Mouse (Mus musculus): ENCODE measurements around the gene Thada.
"Not testable (repeated sequence)": the region's sequence is repeated elsewhere in the genome, so short reads cannot be mapped to it uniquely, and the experiment has no call there.

Gene Thada

GRCm38 (mm10) chr17:84224217-84224887 is 241.7 kb downstream of the Thada start:
- no peak for DNase-seq (ENCODE audit: low read depth, low spot score)

DNA sequence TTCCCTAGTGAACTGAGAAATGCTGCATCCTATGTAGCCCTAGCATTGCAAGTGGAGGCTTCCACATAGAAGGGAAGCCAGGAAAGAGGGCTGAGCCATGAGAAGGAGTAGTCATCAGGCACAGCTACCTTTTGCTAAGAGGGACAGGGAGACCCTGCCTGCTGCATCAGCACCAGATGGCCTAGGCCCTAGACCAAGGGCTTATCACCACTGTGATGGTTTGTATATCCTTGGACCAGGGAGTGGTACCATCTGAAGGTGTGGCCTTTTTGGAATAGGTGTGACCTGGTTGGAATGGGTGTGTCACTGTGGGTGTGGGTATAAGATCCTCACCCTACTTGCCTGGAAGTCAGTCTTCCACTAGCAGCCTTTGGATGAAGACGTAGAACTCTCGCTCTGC is 247.2 kb downstream of the Thada start:
- not testable (repeated sequence) for DNase-seq (ENCODE audit: low read depth, low spot score)

GRCm38 (mm10) chr17:84217696-84218095 is 248.3 kb downstream of the Thada start:
- no peak for DNase-seq (ENCODE audit: low read depth, low spot score)

- no peak for DNase-seq (ENCODE audit: low read depth, low spot score)
Measured at GRCm38 (mm10) chr17:84215264-84215960, 250.6 kb downstream of the Thada start.

DNA sequence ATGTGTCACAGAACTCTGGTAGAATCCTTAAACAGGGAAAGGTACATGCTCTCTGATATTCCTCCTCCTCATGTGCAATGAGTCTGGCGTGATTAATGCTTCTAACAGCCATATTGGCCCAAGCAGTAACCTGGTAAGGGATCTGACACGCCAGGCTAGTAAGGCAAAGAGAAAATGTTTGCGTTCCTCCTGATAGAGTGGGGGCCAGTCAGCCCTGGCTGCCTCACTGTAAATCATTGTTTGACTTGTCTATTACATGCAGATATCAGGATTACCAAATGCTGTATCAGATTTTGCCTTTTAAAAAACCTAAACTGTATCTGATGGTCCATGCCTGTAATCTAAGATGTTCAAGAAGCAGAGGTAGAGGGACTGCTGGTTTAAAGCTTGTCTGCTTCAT is 252.5 kb downstream of the Thada start:
- no peak for DNase-seq (ENCODE audit: low read depth, low spot score)

GRCm38 (mm10) chr17:84207611-84208010 is 258.4 kb downstream of the Thada start:
- DNase-seq (ENCODE audit: low read depth, low spot score) = no peak

- no peak for DNase-seq (ENCODE audit: low read depth, low spot score)
Measured at GRCm38 (mm10) chr17:84206239-84206638, 259.8 kb downstream of the Thada start.

- no peak for DNase-seq (ENCODE audit: low read depth, low spot score)
Measured at GRCm38 (mm10) chr17:84204962-84205361, 261.0 kb downstream of the Thada start.

DNA sequence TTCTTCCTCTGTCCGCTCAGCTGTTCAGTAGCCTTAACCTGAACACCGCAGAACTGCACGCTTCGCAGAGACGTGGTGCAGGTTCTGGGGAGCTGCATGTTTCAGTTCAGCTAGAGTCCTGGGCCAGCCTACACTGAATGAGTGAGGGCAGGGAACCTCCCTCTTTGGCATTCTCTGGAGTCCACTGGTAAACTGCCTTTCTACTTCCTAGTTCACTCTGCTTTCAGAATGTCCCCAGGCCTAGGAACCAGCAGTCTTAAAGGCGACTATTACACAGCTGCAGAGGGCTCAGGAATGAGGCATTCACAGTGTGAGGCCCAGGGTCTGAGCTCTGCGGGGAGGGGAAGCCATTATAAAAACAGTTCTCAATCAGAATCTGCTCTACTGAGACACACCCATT is 262.7 kb downstream of the Thada start:
- no peak for DNase-seq (ENCODE audit: low read depth, low spot score)

DNA sequence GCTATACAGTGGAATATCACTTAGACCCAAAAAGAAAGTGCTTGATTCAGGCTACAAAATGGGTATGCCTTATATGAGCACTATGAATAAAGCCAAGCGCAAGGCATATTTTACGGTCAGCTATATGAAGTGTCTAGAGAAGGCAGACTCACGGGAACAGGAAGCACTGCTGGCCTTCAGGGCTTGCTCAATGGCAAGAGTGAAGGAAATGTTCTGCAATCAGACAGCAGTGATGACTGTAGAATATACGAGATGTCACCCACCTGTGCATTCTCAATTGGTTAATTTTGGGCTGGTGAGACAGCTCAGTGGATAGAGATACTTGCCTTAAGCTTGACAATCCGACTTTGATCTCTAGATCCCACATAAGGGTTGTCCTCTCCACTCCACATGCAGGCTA is 264.8 kb downstream of the Thada start:
- no peak for DNase-seq (ENCODE audit: low read depth, low spot score)

- no peak for DNase-seq (ENCODE audit: low read depth, low spot score)
Measured at GRCm38 (mm10) chr17:84197912-84198344, 268.1 kb downstream of the Thada start.

- no peak for DNase-seq (ENCODE audit: low read depth, low spot score)
Measured at GRCm38 (mm10) chr17:84196329-84196728, 269.7 kb downstream of the Thada start.

DNA sequence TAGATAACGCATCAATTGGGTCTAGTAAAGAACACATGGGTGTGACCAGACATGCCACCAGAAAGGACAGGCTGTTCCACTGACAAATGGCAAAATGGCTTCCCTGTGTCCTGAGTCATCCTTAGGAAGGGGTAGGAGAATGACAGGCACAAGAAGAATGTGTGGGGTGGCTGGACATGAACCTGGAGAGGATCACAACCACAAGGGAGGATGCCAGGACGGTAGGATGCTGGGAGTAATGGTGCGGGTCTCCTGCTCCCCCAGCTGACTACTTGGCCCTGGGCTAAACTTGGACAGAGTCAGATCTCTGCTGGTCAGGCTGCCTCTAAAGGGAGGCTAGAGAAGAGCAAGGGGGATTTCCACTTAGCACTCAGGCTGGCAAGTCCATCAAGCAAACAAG is 270.2 kb downstream of the Thada start:
- no peak for DNase-seq (ENCODE audit: low read depth, low spot score)

DNA sequence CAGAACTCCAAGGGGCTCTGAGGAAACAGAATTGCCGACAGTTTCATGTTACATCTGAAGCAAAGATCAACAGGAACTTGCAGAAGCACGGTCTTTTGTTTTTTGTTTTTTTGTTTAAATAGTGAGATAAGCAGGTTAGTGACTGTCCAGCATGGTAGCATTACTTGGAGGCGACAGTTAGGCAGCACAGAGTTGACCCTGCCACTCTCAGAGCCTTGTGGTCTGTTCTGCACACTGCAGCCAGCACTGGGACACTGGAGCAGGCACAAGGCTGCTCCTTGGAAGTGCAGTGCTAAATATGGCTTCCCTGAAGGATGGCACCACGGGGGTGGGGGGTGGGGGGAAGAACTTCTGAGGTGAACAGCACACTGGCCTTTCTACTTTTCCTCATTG is 271.0 kb downstream of the Thada start:
- DNase-seq (ENCODE audit: low read depth, low spot score) = no peak

DNA sequence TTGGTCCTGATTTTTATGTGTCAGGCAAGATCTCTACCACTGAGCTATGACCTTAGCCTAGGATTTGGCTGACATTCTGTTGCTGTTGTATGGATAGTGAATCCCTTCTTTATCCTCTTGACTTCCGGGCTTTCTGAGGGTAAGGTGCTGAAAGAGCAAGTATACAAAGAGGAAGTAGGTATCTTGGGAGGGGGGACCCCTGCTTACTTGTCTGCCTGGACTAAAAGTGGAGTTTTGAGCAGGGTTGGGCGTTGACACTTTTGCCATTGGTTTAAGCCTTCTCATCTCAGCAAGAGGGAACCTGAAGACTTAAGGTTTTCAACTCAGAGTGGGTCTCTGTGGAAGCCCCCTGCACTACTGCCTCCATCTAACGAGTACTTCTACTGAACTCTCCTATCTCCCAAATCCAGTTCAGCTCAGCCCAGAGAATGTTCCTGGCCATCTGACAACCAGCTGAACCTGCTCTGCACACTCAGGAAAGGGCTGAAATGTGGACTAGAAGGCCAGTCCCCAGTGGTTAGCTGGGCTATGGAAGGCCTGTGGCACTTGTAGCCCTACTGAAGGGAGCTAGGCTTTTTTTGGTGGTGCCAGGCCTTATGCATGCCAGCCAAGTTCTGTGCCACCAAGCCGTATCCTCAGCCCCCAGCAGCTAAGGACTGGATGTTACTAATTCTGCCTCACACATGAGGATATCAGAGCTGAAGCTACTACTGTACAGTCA is 271.6 kb downstream of the Thada start:
- no peak for DNase-seq (ENCODE audit: low read depth, low spot score)

DNA sequence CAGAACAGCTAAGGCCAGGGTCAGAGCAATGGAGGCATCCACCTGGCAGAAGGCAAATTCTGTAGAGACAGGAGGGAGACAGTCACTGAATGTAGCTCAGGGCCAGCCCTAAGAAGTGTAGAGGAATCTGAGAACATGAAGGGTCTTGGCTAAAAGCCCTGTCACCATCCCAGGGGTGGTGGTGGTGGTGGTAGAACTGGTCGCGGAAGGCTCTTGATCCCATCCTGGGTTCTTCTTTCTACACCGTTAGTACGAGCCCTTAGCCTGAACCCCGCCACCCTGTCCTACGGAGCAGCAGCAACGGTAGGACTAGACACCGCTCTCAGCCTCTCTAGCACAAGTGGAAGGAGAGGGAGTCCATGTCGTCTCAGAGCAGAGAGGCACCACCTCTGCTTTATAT is 272.6 kb downstream of the Thada start:
- no peak for DNase-seq (ENCODE audit: low read depth, low spot score)

DNA sequence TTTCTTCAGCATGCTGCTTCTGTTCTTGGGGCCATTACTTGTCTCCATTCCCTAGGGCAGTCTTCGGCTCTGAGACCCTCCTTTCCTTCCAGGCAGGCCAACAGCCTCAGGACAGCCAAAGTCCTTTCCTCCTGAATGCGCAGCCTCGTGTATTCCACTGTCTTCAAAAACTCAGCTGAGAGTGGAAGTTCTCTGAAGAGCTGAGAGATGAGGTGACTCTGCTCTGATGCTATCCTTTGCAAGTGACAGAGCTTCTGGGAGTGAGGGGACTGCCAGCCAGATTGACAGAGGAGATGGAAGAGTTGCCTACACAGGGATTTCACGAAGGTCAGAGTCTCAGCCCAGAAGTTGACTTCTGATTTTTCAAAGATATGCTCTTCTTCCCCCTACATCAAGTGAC is 274.1 kb downstream of the Thada start:
- DNase-seq (ENCODE audit: low read depth, low spot score) = no peak

- DNase-seq (ENCODE audit: low read depth, low spot score) = peak; percentile 60
Measured at GRCm38 (mm10) chr17:84190885-84191284, 275.1 kb downstream of the Thada start.

- no peak for DNase-seq (ENCODE audit: low read depth, low spot score)
Measured at GRCm38 (mm10) chr17:84189127-84189854, 276.7 kb downstream of the Thada start.

- DNase-seq (ENCODE audit: low read depth, low spot score) = peak; percentile 91
Measured at GRCm38 (mm10) chr17:84188374-84188961, 277.5 kb downstream of the Thada start.

DNA sequence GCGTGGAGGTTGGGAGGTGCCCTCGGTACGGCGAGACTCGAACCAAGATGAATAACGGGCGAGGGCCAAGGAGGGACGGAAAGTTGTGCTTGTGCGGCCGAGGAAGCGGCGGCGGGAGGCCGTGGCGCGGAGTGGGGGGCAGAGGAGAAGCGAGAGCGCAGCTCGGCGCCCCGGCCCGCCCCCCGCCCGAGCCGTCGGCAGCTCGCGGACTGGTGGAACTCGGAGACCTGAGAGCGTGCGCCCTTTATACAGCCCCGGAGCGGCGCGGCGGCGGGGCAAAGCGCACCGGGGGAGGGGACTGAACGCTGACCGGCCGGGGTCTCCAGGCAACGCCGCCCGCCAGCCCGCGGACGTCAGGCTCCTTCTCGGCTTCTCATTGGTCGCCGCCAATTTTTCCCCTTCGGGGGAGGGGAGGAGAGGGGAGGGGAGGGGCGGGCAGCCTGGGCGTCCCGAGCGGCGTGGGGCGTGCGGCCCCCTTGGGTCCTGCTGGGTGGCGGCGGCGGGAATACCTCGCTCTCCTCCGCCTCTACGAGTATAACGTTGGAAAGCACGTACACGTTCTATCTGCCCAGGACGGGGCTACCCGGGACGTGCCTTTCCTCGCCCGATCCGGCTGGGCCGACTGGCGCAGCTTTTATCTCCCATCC is 278.2 kb downstream of the Thada start, which contains the start of gene Zfp36l2:
Zfp36l2 (minus strand) TSS at position 221 of the 647 bp plus-strand sequence.
- DNase-seq (ENCODE audit: low read depth, low spot score) = peak; percentile 87
